Mouse (Mus musculus) ES-E14 (cell line): ENCODE data around the gene Arpc5.

Experiments used
- CHD2 ChIP-seq: IDR thresholded peaks from 2 replicates; pipeline ENCODE4 v1.6.1; 2014; ENCODE audit warnings: mild to moderate bottlenecking, low read depth, low read length, inconsistent platforms
- HCFC1 ChIP-seq: IDR thresholded peaks from 2 replicates; pipeline ENCODE4 v1.6.1; 2012; ENCODE audit warnings: low read length, inconsistent platforms, borderline replicate concordance; ENCODE audit not compliant: insufficient read depth
- MAFK ChIP-seq: IDR thresholded peaks from 2 replicates; pipeline ENCODE4 v1.6.1; 2014; ENCODE audit warnings: mild to moderate bottlenecking, low read depth, low read length, inconsistent platforms; ENCODE audit not compliant: insufficient read depth
- ZC3H11A ChIP-seq: IDR thresholded peaks from 2 replicates; pipeline ENCODE4 v1.6.1; 2012; ENCODE audit warnings: low read depth, mild to moderate bottlenecking, inconsistent platforms, low read length, borderline replicate concordance
- ZNF384 ChIP-seq: IDR thresholded peaks from 2 replicates; pipeline ENCODE4 v1.6.1; 2012; ENCODE audit warnings: low read depth, low read length, inconsistent platforms

DNA sequence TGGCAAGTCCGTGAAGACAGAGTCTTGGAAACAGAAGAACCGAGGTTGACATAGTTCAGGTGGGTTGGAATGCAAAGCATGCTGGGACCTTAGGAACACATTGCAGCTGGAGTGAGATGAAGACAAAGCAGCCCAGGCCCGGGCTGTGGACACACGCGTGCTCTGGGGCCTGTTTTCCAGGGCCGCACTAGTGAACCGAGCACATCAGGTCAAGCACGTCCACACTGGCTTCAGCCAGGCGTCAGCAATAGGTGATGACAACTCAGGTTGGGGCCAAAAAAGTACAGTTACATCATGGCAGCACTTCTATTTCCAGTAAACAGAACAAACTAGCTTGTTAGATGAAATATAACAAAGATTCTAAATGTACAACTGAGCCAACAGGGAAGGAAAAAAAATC lies 27.5 kb upstream of the Arpc5 start:
- TF ChIP-seq HCFC1 (no peak), ZC3H11A (no peak), ZNF384 (no peak), MAFK (no peak), CHD2 (no peak)
